In the genomic region with DNA sequence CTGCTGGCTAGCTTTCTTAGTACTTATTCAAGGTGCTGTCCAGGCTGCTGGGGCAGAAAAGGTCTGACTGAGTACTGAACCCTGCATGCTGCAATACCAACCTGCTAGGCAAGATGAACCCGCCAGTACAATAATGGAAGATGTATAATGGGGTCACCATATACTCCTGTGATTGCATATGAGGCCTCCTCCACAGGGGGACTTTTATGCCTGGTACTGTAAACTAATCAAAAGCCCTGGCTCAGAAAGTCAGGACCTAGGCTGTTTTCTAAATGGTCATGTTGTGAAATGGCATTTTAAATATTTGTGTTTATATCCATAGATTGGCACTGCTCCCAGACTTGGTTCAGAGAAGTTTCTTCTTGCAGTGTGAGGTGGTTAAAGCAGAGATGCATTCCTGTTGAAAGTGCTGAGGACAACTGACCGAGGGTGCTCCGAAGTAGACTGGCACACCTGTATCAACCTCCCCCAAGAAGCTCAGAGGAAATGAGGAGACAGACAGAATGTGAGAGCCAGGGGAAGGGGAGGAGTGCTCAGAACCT, we compare ENCODE assay signal across 22 mouse cellular contexts. TPM values are rescaled to one million over a fixed set of nuclear protein-coding genes. Genes with fewer than 3 reads are reported as not detected.
DNase-seq lines count a peak whose midpoint lies in the region; ATAC-seq and TF ChIP-seq lines count a peak whose summit lies in the region.
"Had no signal": no experiment of that assay in that cellular context is flagged by ENCODE, and none has a peak within 500 bp of the region (broad histone marks: within the 10 kb centered on the region; RNA-seq: fewer than 3 reads in every experiment).

No protein-coding gene starts in this region.

- H3K36me3 ChIP-seq in heart, embryonic 16.5 days (ENCODE audit: control insufficient read depth, insufficient read depth) = no peaks in the 10 kb centered on the region
- no peaks in the 10 kb centered on the region for H3K36me3 ChIP-seq in heart, embryonic 12.5 days
- no peaks in the 10 kb centered on the region for H3K36me3 ChIP-seq in liver, postnatal 0 days (replicated peaks; ENCODE audit: insufficient read depth, low read length)
- H3K36me3 ChIP-seq in liver, embryonic 12.5 days = no peaks in the 10 kb centered on the region
- H3K36me3 ChIP-seq: embryonic facial prominence, embryonic 10.5 days; G1E; hindbrain, embryonic 15.5 days had no signal

- H3K9me3 ChIP-seq in heart, embryonic 16.5 days (replicated peaks; ENCODE audit: control insufficient read depth, low read length) = no peaks in the 10 kb centered on the region
- no peaks in the 10 kb centered on the region for H3K9me3 ChIP-seq in heart, embryonic 12.5 days (replicated peaks)
- no peaks in the 10 kb centered on the region for H3K9me3 ChIP-seq in liver, postnatal 0 days (ENCODE audit: low read length)
- H3K9me3 ChIP-seq in liver, embryonic 12.5 days (replicated peaks) = no peaks in the 10 kb centered on the region
- H3K9me3 ChIP-seq: embryonic facial prominence, embryonic 10.5 days; forebrain, embryonic 13.5 days; G1E; hindbrain, embryonic 15.5 days had no signal

- TF ChIP-seq EP300 in liver, postnatal 0 days (IDR thresholded peaks at IDR 0.05; ENCODE audit: low read depth) = no peak

- peak; percentile 32; the same call in 1 of the 2 replicates for ATAC-seq in heart, embryonic 16.5 days (replicated peaks; ENCODE audit: extremely low read depth, insufficient read depth, low FRiP score)
- no peak for ATAC-seq in heart, embryonic 12.5 days (ENCODE audit: insufficient number of reproducible peaks, low FRiP score)
- ATAC-seq in liver, postnatal 0 days = peak; percentile 38; the same call in 1 of the 2 replicates
- ATAC-seq in liver, embryonic 12.5 days = no peak
- ATAC-seq: CD4-positive, CD25-positive, alpha-beta regulatory T cell, adult 4 months; forebrain, embryonic 13.5 days; forebrain, postnatal 0 days; intestine, embryonic 16.5 days had no signal

- H3K4me2 ChIP-seq in heart, embryonic 16.5 days (ENCODE audit: low read depth, low read length) = no peak overlapping the region
- no peak overlapping the region for H3K4me2 ChIP-seq in heart, embryonic 12.5 days
- H3K4me2 ChIP-seq in liver, postnatal 0 days (ENCODE audit: low read depth, low read length) = no peak overlapping the region
- H3K4me2 ChIP-seq in liver, embryonic 12.5 days = no peak overlapping the region
- H3K4me2 ChIP-seq: forebrain, embryonic 13.5 days; hindbrain, embryonic 15.5 days had no signal

- no peak for TF ChIP-seq CTCF in liver, postnatal 0 days (IDR thresholded peaks at IDR 0.05; ENCODE audit: low read depth)

- peak overlapping the region; percentile 29 for H3K27ac ChIP-seq in heart, embryonic 16.5 days (ENCODE audit: low read length)
- H3K27ac ChIP-seq in heart, embryonic 12.5 days (ENCODE audit: poor library complexity, severe bottlenecking) = no peak overlapping the region
- H3K27ac ChIP-seq in liver, postnatal 0 days (ENCODE audit: low read depth) = no peak overlapping the region
- H3K27ac ChIP-seq in liver, embryonic 12.5 days = no peak overlapping the region
- H3K27ac ChIP-seq: embryonic facial prominence, embryonic 10.5 days; forebrain, embryonic 13.5 days; hindbrain, embryonic 15.5 days had no signal

- WGBS in heart, embryonic 16.5 days = 58% methylated on average over 3 of the region's 3 CpGs
- WGBS in heart, embryonic 12.5 days = 84% methylated on average over 3 of the region's 3 CpGs
- WGBS in liver, postnatal 0 days (ENCODE audit: insufficient replicate concordance) = 67% methylated on average over 3 of the region's 3 CpGs
- 76% methylated on average over 3 of the region's 3 CpGs for WGBS in liver, embryonic 12.5 days (ENCODE audit: insufficient replicate concordance)

- no peak overlapping the region for H3K4me3 ChIP-seq in heart, embryonic 16.5 days (ENCODE audit: low read length)
- H3K4me3 ChIP-seq in heart, embryonic 12.5 days = no peak overlapping the region
- H3K4me3 ChIP-seq in liver, postnatal 0 days (ENCODE audit: low read depth, low read length) = no peak overlapping the region
- no peak overlapping the region for H3K4me3 ChIP-seq in liver, embryonic 12.5 days
- H3K4me3 ChIP-seq: embryonic facial prominence, embryonic 10.5 days; forebrain, embryonic 13.5 days; hindbrain, embryonic 15.5 days had no signal

- no peak overlapping the region for H3K9ac ChIP-seq in heart, embryonic 16.5 days (ENCODE audit: low read length)
- no peak overlapping the region for H3K9ac ChIP-seq in heart, embryonic 12.5 days
- H3K9ac ChIP-seq in liver, postnatal 0 days (replicated peaks) = no peak overlapping the region
- H3K9ac ChIP-seq in liver, embryonic 12.5 days = no peak overlapping the region
- H3K9ac ChIP-seq: forebrain, embryonic 13.5 days; forebrain, postnatal 0 days; hindbrain, embryonic 15.5 days had no signal

- no peak for DNase-seq in liver, postnatal 0 days
- DNase-seq in 3T3-L1 (ENCODE audit: low read depth, low spot score) (peak; percentile 54), NIH3T3 (ENCODE audit: low read depth) (peak; percentile 77)
- DNase-seq in c-Kit-positive CD71-positive TER-119-positive erythroid progenitor cells, embryonic 14.5 days (ENCODE audit: low spot score) = no peak
- DNase-seq: adrenal gland, adult 2 months; adrenal gland, postnatal 25 days; B cell, adult 2 months; cerebellum, adult 2 months; cerebellum, postnatal 10 days; forebrain, postnatal 0 days; gastrocnemius, postnatal 25 days; heart, adult 18-20 months; heart, postnatal 36 days had no signal

- peaks cover 13% of the 10 kb centered on the region for H3K4me1 ChIP-seq in heart, embryonic 16.5 days (ENCODE audit: control insufficient read depth, insufficient read depth, low read length)
- peaks cover 11% of the 10 kb centered on the region; the same call in 1 of the 2 replicates for H3K4me1 ChIP-seq in heart, embryonic 12.5 days (replicated peaks)
- peaks cover 6% of the 10 kb centered on the region for H3K4me1 ChIP-seq in liver, postnatal 0 days (ENCODE audit: insufficient read depth)
- no peaks in the 10 kb centered on the region for H3K4me1 ChIP-seq in liver, embryonic 12.5 days
- H3K4me1 ChIP-seq: embryonic facial prominence, embryonic 10.5 days; forebrain, embryonic 13.5 days; hindbrain, embryonic 15.5 days had no signal

- no peaks in the 10 kb centered on the region for H3K27me3 ChIP-seq in heart, embryonic 16.5 days (ENCODE audit: control insufficient read depth, insufficient read depth, low read length)
- H3K27me3 ChIP-seq in heart, embryonic 12.5 days (replicated peaks) = no peaks in the 10 kb centered on the region
- H3K27me3 ChIP-seq in liver, postnatal 0 days (ENCODE audit: insufficient read depth, low read length) = no peaks in the 10 kb centered on the region
- no peaks in the 10 kb centered on the region for H3K27me3 ChIP-seq in liver, embryonic 12.5 days (replicated peaks)
- H3K27me3 ChIP-seq: forebrain, embryonic 13.5 days; hindbrain, embryonic 15.5 days had no signal

RNA-seq across cellular contexts. Expression of a gene that starts 8.8 kb away (rescaled TPM):
- 155 and 157 TPM in 2 replicates for polyA plus RNA-seq in heart, embryonic 16.5 days (2015; fragmentation: Nextera tagmentation; extraction: Ambion mirVana)
- polyA plus RNA-seq in heart, embryonic 12.5 days (2016; fragmentation: Nextera tagmentation; extraction: Ambion mirVana) = 50.3 and 52.7 TPM in 2 replicates
- polyA plus RNA-seq in liver, postnatal 0 days (2015; fragmentation: Nextera tagmentation; extraction: Ambion mirVana) = 8.4 and 9.1 TPM in 2 replicates
- 7.1 and 7.4 TPM in 2 replicates for polyA plus RNA-seq in liver, embryonic 12.5 days (2016; fragmentation: Nextera tagmentation; extraction: Ambion mirVana)

RNA-seq across cellular contexts. Expression of a gene that starts 42.5 kb away (rescaled TPM):
- polyA plus RNA-seq in heart, embryonic 16.5 days (2015; fragmentation: Nextera tagmentation; extraction: Ambion mirVana) = 13.8 and 21.9 TPM in 2 replicates
- 22.5 and 24.0 TPM in 2 replicates for polyA plus RNA-seq in heart, embryonic 12.5 days (2016; fragmentation: Nextera tagmentation; extraction: Ambion mirVana)
- 20.6 and 22.7 TPM in 2 replicates for polyA plus RNA-seq in liver, postnatal 0 days (2015; fragmentation: Nextera tagmentation; extraction: Ambion mirVana)
- polyA plus RNA-seq in liver, embryonic 12.5 days (2016; fragmentation: Nextera tagmentation; extraction: Ambion mirVana) = 46.0 and 48.3 TPM in 2 replicates

Comparison
In these comparisons a context has a peak if more than half of its experiments do, and no peak if none do; other contexts are left out.
1. ATAC-seq: peak in heart, embryonic 16.5 days (single experiment) and liver, postnatal 0 days (single experiment); none in heart, embryonic 12.5 days (single experiment) and liver, embryonic 12.5 days (single experiment).
2. DNase-seq: peak in 3T3-L1 (single experiment) and NIH3T3 (single experiment); none in liver, postnatal 0 days (single experiment) and c-Kit-positive CD71-positive TER-119-positive erythroid progenitor cells, embryonic 14.5 days (single experiment).